19 mouse cellular contexts compared by ENCODE assay signal in the genomic region with DNA sequence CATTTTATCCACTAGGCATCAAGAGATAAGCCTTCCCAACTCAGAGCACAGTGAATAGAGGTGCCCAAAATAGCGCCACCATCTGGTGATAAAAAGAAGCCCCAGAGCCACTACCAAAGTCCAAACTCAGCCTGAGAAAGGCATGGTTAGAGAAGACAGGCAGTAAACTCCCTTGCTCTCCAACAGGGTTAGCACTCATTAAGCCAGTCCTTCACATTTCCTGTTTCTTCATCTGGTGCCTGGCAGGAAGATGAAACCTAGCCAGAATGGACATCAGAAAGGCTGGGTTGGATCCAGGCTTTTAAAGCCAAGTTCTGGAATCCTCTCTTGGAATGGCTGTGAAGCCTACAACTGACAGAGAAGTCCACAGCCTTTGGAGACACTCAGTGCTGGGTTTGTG.
DNase-seq lines count a peak whose midpoint lies in the region; ATAC-seq and TF ChIP-seq lines count a peak whose summit lies in the region.
"Had no signal": no experiment of that assay in that cellular context is flagged by ENCODE, and none has a peak within 500 bp of the region (broad histone marks: within the 10 kb centered on the region; RNA-seq: fewer than 3 reads in every experiment).

No protein-coding gene starts in this region.

- no peak for ATAC-seq in Patski
- peak; percentile 75 for ATAC-seq in cerebellum, adult (ENCODE audit: insufficient number of reproducible peaks, low FRiP score, low TSS enrichment)

- POLR2A ChIA-PET in Patski (lab: Charles Lee) = no interaction called here

- peak; percentile 46 for TF ChIP-seq CTCF in layer of hippocampus, adult 2 months (conservative IDR thresholded peaks at IDR 0.05)
- TF ChIP-seq CTCF in Patski (IDR thresholded peaks at IDR 0.05) = peak; percentile 26

- CTCF ChIA-PET in Patski (lab: Charles Lee) = interaction anchor here (1.3 kb wide), 1 partner anchor 48 kb away, joined by 3 read pairs; no protein-coding TSS in a partner anchor

- H3K4me3 ChIP-seq in layer of hippocampus, adult 2 months = no peak overlapping the region
- H3K4me3 ChIP-seq: heart, embryonic 13.5 days; midbrain, embryonic 12.5 days; myocyte; neural tube, embryonic 15.5 days had no signal

- no peak overlapping the region for H3K27ac ChIP-seq in layer of hippocampus, adult 2 months
- H3K27ac ChIP-seq: heart, embryonic 13.5 days; midbrain, embryonic 12.5 days; neural tube, embryonic 15.5 days had no signal

- H3K27me3 ChIP-seq in Patski = no peaks in the 10 kb centered on the region
- H3K27me3 ChIP-seq: heart, embryonic 13.5 days; midbrain, embryonic 12.5 days; neural tube, embryonic 15.5 days had no signal

- DNase-seq in layer of hippocampus, adult 2 months (ENCODE audit: low spot score in 2 of 2) = no peak
- DNase-seq in layer of hippocampus, postnatal 14 days (ENCODE audit: low spot score in 2 of 2) = no peak
- DNase-seq in Patski (ENCODE audit: low read depth, low spot score) = no peak
- peak; percentile 88 for DNase-seq in cerebellum, postnatal 10 days
- no peak for DNase-seq in frontal cortex, postnatal 25 days (ENCODE audit: low spot score in 2 of 2)
- no peak for DNase-seq in right cerebral cortex, postnatal 4 days
- DNase-seq in urinary bladder, postnatal 4 days (ENCODE audit: low spot score in 2 of 2) = no peak
- DNase-seq: adrenal gland, adult 8-10 months; gastrocnemius, postnatal 36 days; heart, postnatal 36 days; kidney, adult 18-20 months; kidney, postnatal 25 days; right cerebral cortex, postnatal 25 days; thymus, postnatal 4 days had no signal

- in situ Hi-C loops in Patski (cut with MboI; ENCODE audit: low pct_unique_long_range_greater_than_20kb) = no loop called here

Comparison
In these comparisons a context has a peak if more than half of its experiments do, and no peak if none do; other contexts are left out.
1. DNase-seq: peak in cerebellum, postnatal 10 days (2 of 2); none in layer of hippocampus, adult 2 months (0 of 2), layer of hippocampus, postnatal 14 days (0 of 2), Patski (single experiment), frontal cortex, postnatal 25 days (0 of 2), right cerebral cortex, postnatal 4 days (single experiment) and urinary bladder, postnatal 4 days (0 of 2).